Mouse (Mus musculus): Measurements from ENCODE around the gene 4931417E11Rik.
A peak's percentile ranks its signal among the peaks of the same experiment; 100 is the strongest.

The 4931417E11Rik gene

GRCm38 (mm10) chr6:73469567-73469966 is at the start of gene 4931417E11Rik:
4931417E11Rik (minus strand) TSS chr6:73469667.
- no peak for ATAC-seq (ENCODE audit: insufficient number of reproducible peaks, low FRiP score, low TSS enrichment)

- ATAC-seq (ENCODE audit: insufficient number of reproducible peaks, low FRiP score, low TSS enrichment), result peak; percentile 62
These were observed 48.4 kb upstream of the 4931417E11Rik start for GRCm38 (mm10) chr6:73517818-73518396.

GRCm38 (mm10) chr6:73512907-73513306 is 43.4 kb upstream of the 4931417E11Rik start:
- no peak for ATAC-seq (ENCODE audit: insufficient number of reproducible peaks, low FRiP score, low TSS enrichment)

- no peak for ATAC-seq (ENCODE audit: insufficient number of reproducible peaks, low FRiP score, low TSS enrichment)
These were observed 30.2 kb upstream of the 4931417E11Rik start for GRCm38 (mm10) chr6:73499631-73500030.

GRCm38 (mm10) chr6:73497321-73497720 is 27.9 kb upstream of the 4931417E11Rik start:
- ATAC-seq (ENCODE audit: insufficient number of reproducible peaks, low FRiP score, low TSS enrichment), result no peak

GRCm38 (mm10) chr6:73490524-73490923 is 21.1 kb upstream of the 4931417E11Rik start:
- ATAC-seq (ENCODE audit: insufficient number of reproducible peaks, low FRiP score, low TSS enrichment), result peak; percentile 56; the same call in 1 of the 2 replicates

GRCm38 (mm10) chr6:73485616-73486015 is 16.1 kb upstream of the 4931417E11Rik start:
- ATAC-seq (ENCODE audit: insufficient number of reproducible peaks, low FRiP score, low TSS enrichment), result no peak

GRCm38 (mm10) chr6:73466084-73466483 is 3.4 kb downstream of the 4931417E11Rik start:
- no peak for ATAC-seq (ENCODE audit: insufficient number of reproducible peaks, low FRiP score, low TSS enrichment)

GRCm38 (mm10) chr6:73462543-73462942 is 6.9 kb downstream of the 4931417E11Rik start:
- ATAC-seq (ENCODE audit: insufficient number of reproducible peaks, low FRiP score, low TSS enrichment), result no peak

- no peak for ATAC-seq (ENCODE audit: insufficient number of reproducible peaks, low FRiP score, low TSS enrichment)
These were observed 35.6 kb downstream of the 4931417E11Rik start for GRCm38 (mm10) chr6:73433912-73434311.

- ATAC-seq (ENCODE audit: insufficient number of reproducible peaks, low FRiP score, low TSS enrichment), result peak; percentile 46
These were observed 40.7 kb downstream of the 4931417E11Rik start for GRCm38 (mm10) chr6:73428618-73429336.

- ATAC-seq (ENCODE audit: insufficient number of reproducible peaks, low FRiP score, low TSS enrichment), result peak; percentile 66
These were observed 42.1 kb downstream of the 4931417E11Rik start for GRCm38 (mm10) chr6:73427273-73427812.
